12 mouse cellular contexts compared by ENCODE assay signal in genomic region chr1:174771871-174772281, GRCm38 (mm10).
DNase-seq lines count a peak whose midpoint lies in the region; ATAC-seq and TF ChIP-seq lines count a peak whose summit lies in the region.
"Had no signal": no experiment of that assay in that cellular context is flagged by ENCODE, and none has a peak within 500 bp of the region (broad histone marks: within the 10 kb centered on the region; RNA-seq: fewer than 3 reads in every experiment).

No protein-coding gene starts in this region.

- no peaks in the 10 kb centered on the region for H3K36me3 ChIP-seq in kidney, adult 2 months (ENCODE audit: control insufficient read depth, insufficient read depth, low read length)
- no peaks in the 10 kb centered on the region for H3K36me3 ChIP-seq in forebrain, embryonic 11.5 days (ENCODE audit: control insufficient read depth, insufficient read depth, low read length)
- H3K36me3 ChIP-seq: midbrain, embryonic 15.5 days; neural tube, embryonic 12.5 days had no signal

- TF ChIP-seq CTCF in kidney, adult 2 months (conservative IDR thresholded peaks at IDR 0.05; ENCODE audit: insufficient read depth, insufficient read length, low read depth, low read length), result no peak

- no peak overlapping the region for H3K9ac ChIP-seq in forebrain, embryonic 11.5 days (ENCODE audit: low read length)
- H3K9ac ChIP-seq: midbrain, embryonic 15.5 days; neural tube, embryonic 12.5 days had no signal

- ATAC-seq in forebrain, embryonic 11.5 days (replicated peaks; ENCODE audit: low FRiP score), result no peak
- ATAC-seq: midbrain, embryonic 15.5 days had no signal

- no peak for TF ChIP-seq POLR2A in kidney, adult 2 months (IDR thresholded peaks at IDR 0.05; ENCODE audit: low read depth, low read length)

- H3K4me3 ChIP-seq in kidney, adult 2 months (ENCODE audit: insufficient read depth, low read depth, low read length), result no peak overlapping the region
- H3K4me3 ChIP-seq in forebrain, embryonic 11.5 days (ENCODE audit: low read depth, low read length), result no peak overlapping the region
- H3K4me3 ChIP-seq: midbrain, embryonic 15.5 days; neural tube, embryonic 12.5 days had no signal

- H3K4me2 ChIP-seq in forebrain, embryonic 11.5 days (ENCODE audit: low read depth, low read length, severe bottlenecking), result no peak overlapping the region
- H3K4me2 ChIP-seq: midbrain, embryonic 15.5 days; neural tube, embryonic 12.5 days had no signal

- DNase-seq in kidney, adult 2 months, result peak; percentile 49
- no peak for DNase-seq in kidney, adult 18-20 months
- peak; percentile 23 for DNase-seq in adrenal gland, adult 8-10 months
- DNase-seq in kidney, adult 9 months, result peak; percentile 56
- peak; percentile 34 for DNase-seq in lung, postnatal 10 days
- DNase-seq in spleen, postnatal 14 days (ENCODE audit: low spot score in 2 of 2), result no peak
- no peak for DNase-seq in forebrain, embryonic 11.5 days (ENCODE audit: low spot score)
- DNase-seq: heart, adult 18-20 months; left cerebral cortex, postnatal 4 days; right cerebral cortex, postnatal 14 days had no signal

- no peaks in the 10 kb centered on the region for H3K27me3 ChIP-seq in kidney, adult 2 months (replicated peaks; ENCODE audit: control insufficient read depth, insufficient read depth, low read length)
- no peaks in the 10 kb centered on the region for H3K27me3 ChIP-seq in forebrain, embryonic 11.5 days (ENCODE audit: control insufficient read depth, insufficient read depth, low read length)
- H3K27me3 ChIP-seq: midbrain, embryonic 15.5 days; neural tube, embryonic 12.5 days had no signal

- WGBS in kidney, adult 2 months, result 31% methylated on average over 4 of the region's 4 CpGs
- 84% methylated on average over 4 of the region's 4 CpGs for WGBS in forebrain, embryonic 11.5 days

- no peak overlapping the region for H3K27ac ChIP-seq in kidney, adult 2 months (ENCODE audit: insufficient read depth, low read depth, low read length)
- H3K27ac ChIP-seq in forebrain, embryonic 11.5 days (ENCODE audit: low read depth, low read length), result no peak overlapping the region
- H3K27ac ChIP-seq: midbrain, embryonic 15.5 days; neural tube, embryonic 12.5 days had no signal

- no peaks in the 10 kb centered on the region for H3K9me3 ChIP-seq in forebrain, embryonic 11.5 days (ENCODE audit: control insufficient read depth, low read length)
- H3K9me3 ChIP-seq: midbrain, embryonic 15.5 days; neural tube, embryonic 12.5 days had no signal

- no peaks in the 10 kb centered on the region for H3K4me1 ChIP-seq in kidney, adult 2 months (ENCODE audit: control insufficient read depth, insufficient read depth, low read length)
- no peaks in the 10 kb centered on the region for H3K4me1 ChIP-seq in forebrain, embryonic 11.5 days (replicated peaks; ENCODE audit: control insufficient read depth, insufficient read depth, low read length)
- H3K4me1 ChIP-seq: midbrain, embryonic 15.5 days; neural tube, embryonic 12.5 days had no signal

Comparison
In these comparisons a context has a peak if more than half of its experiments do, and no peak if none do; other contexts are left out.
1. DNase-seq: peak in kidney, adult 2 months (single experiment), adrenal gland, adult 8-10 months (single experiment), kidney, adult 9 months (single experiment) and lung, postnatal 10 days (single experiment); none in kidney, adult 18-20 months (single experiment), spleen, postnatal 14 days (0 of 2) and forebrain, embryonic 11.5 days (single experiment).